Mouse (Mus musculus): ENCODE data around the gene Snrpa1. TPM values are rescaled to one million over a fixed set of nuclear protein-coding genes. Genes with fewer than 3 reads are reported as not detected.
"Not testable (repeated sequence)": the region's sequence is repeated elsewhere in the genome, so short reads cannot be mapped to it uniquely, and the experiment has no call there.

Snrpa1 gene
- polyA plus RNA-seq, 1 experiment from 2014 or later: 145 TPM

- H3K27ac ChIP-seq: no peak overlapping the region
- no peak overlapping the region for H3K4me2 ChIP-seq
- no peak; the same call in 1 of the 2 replicates for ATAC-seq (ENCODE audit: insufficient number of reproducible peaks, low FRiP score, low TSS enrichment, low read depth)
- H3K4me1 ChIP-seq: peaks cover 37% of the 10 kb centered on the region
- no peak overlapping the region for H3K4me3 ChIP-seq
- no peaks in the 10 kb centered on the region for H3K9me3 ChIP-seq
- 0 out of 2 replicates have a peak, but pooled peaks cover 9% of the 10 kb centered on the region for H3K36me3 ChIP-seq
- no peak overlapping the region for H3K9ac ChIP-seq
- peaks cover 14% of the 10 kb centered on the region; the same call in 1 of the 2 replicates for H3K27me3 ChIP-seq
- 48% methylated on average over 17 of the region's 17 CpGs for WGBS
Measured at GRCm38 (mm10) chr7:66046921-66047918, 11.6 kb upstream of the Snrpa1 start.

GRCm38 (mm10) chr7:66047975-66048374 lies 10.8 kb upstream of the Snrpa1 start:
- H3K4me1 ChIP-seq: peaks cover 37% of the 10 kb centered on the region
- no peak overlapping the region for H3K4me3 ChIP-seq
- H3K27me3 ChIP-seq: peaks cover 14% of the 10 kb centered on the region; the same call in 1 of the 2 replicates
- ATAC-seq (ENCODE audit: insufficient number of reproducible peaks, low FRiP score, low TSS enrichment, low read depth): no peak
- no peak overlapping the region for H3K27ac ChIP-seq
- no peaks in the 10 kb centered on the region for H3K9me3 ChIP-seq
- H3K36me3 ChIP-seq: 0 out of 2 replicates have a peak, but pooled peaks cover 9% of the 10 kb centered on the region
- H3K9ac ChIP-seq: no peak overlapping the region
- no peak overlapping the region for H3K4me2 ChIP-seq
- 74% methylated on average over 4 of the region's 4 CpGs for WGBS

- ATAC-seq (ENCODE audit: insufficient number of reproducible peaks, low FRiP score, low TSS enrichment, low read depth): no peak
Measured at GRCm38 (mm10) chr7:66048446-66049230, 10.2 kb upstream of the Snrpa1 start.

GRCm38 (mm10) chr7:66053946-66054483 lies 4.8 kb upstream of the Snrpa1 start:
- Histone ChIP-seq H3K27ac (no peak overlapping the region), H3K36me3 (0 out of 2 replicates have a peak, but pooled peaks cover 8% of the 10 kb centered on the region), H3K9me3 (no peaks in the 10 kb centered on the region), H3K4me2 (no peak overlapping the region), H3K4me1 (no peaks in the 10 kb centered on the region), H3K9ac (no peak overlapping the region), H3K4me3 (no peak overlapping the region), H3K27me3 (0 out of 2 replicates have a peak, but pooled peaks cover 6% of the 10 kb centered on the region)
- no peak for ATAC-seq (ENCODE audit: insufficient number of reproducible peaks, low FRiP score, low TSS enrichment, low read depth)
- 85% methylated on average over 4 of the region's 4 CpGs for WGBS

More at GRCm38 (mm10) chr7:66048446-66049230, 10.2 kb upstream of the Snrpa1 start:
- Histone ChIP-seq H3K4me3 (no peak overlapping the region), H3K9ac (no peak overlapping the region), H3K27me3 (peaks cover 11% of the 10 kb centered on the region; the same call in 1 of the 2 replicates), H3K9me3 (no peaks in the 10 kb centered on the region), H3K36me3 (0 out of 2 replicates have a peak, but pooled peaks cover 9% of the 10 kb centered on the region), H3K4me1 (peaks cover 34% of the 10 kb centered on the region), H3K27ac (no peak overlapping the region), H3K4me2 (no peak overlapping the region)
- WGBS: 83% methylated on average over 12 of the region's 12 CpGs

GRCm38 (mm10) chr7:66055356-66055755 lies 3.4 kb upstream of the Snrpa1 start:
- not testable (repeated sequence) for H3K9ac ChIP-seq; H3K9me3 ChIP-seq; H3K4me2 ChIP-seq; H3K27me3 ChIP-seq; H3K4me1 ChIP-seq; H3K4me3 ChIP-seq; ATAC-seq (ENCODE audit: insufficient number of reproducible peaks, low FRiP score, low TSS enrichment, low read depth); H3K27ac ChIP-seq; H3K36me3 ChIP-seq
- WGBS: 4% methylated on average over 2 of the region's 2 CpGs

- H3K36me3 ChIP-seq: peaks cover 20% of the 10 kb centered on the region
- under 1% methylated on average over 64 of the region's 64 CpGs for WGBS
- H3K27ac ChIP-seq: peak overlapping the region; percentile 83
- H3K27me3 ChIP-seq: no peaks in the 10 kb centered on the region
- H3K9ac ChIP-seq: peak overlapping the region; percentile 92
- H3K4me3 ChIP-seq: peak overlapping the region; percentile 96
- H3K4me1 ChIP-seq: peaks cover 15% of the 10 kb centered on the region
- H3K4me2 ChIP-seq: peak overlapping the region; percentile 84
- ATAC-seq (ENCODE audit: insufficient number of reproducible peaks, low FRiP score, low TSS enrichment, low read depth): peak; percentile 85
- H3K9me3 ChIP-seq: no peaks in the 10 kb centered on the region
Measured at GRCm38 (mm10) chr7:66060066-66060956, 1.5 kb downstream of the Snrpa1 start.

GRCm38 (mm10) chr7:66061057-66061456 lies 2.3 kb downstream of the Snrpa1 start:
- Histone ChIP-seq H3K4me2 (peak overlapping the region; percentile 84), H3K4me1 (peaks cover 15% of the 10 kb centered on the region), H3K4me3 (peak overlapping the region; percentile 96), H3K36me3 (peaks cover 24% of the 10 kb centered on the region), H3K27ac (no peak overlapping the region), H3K9ac (peak overlapping the region; percentile 92), H3K27me3 (no peaks in the 10 kb centered on the region), H3K9me3 (no peaks in the 10 kb centered on the region)
- ATAC-seq (ENCODE audit: insufficient number of reproducible peaks, low FRiP score, low TSS enrichment, low read depth): no peak
- WGBS: under 1% methylated on average over 14 of the region's 14 CpGs

- ATAC-seq (ENCODE audit: insufficient number of reproducible peaks, low FRiP score, low TSS enrichment, low read depth): no peak
- WGBS: 32% methylated on average over 2 of the region's 2 CpGs
Measured at GRCm38 (mm10) chr7:66076411-66076810, 17.6 kb downstream of the Snrpa1 start.

GRCm38 (mm10) chr7:66079364-66080230 lies 20.8 kb downstream of the Snrpa1 start, which contains the start of gene Selenos:
TSS of gene Selenos (plus strand) at chr7:66079649.
- peaks cover 25% of the 10 kb centered on the region for H3K4me1 ChIP-seq

More at GRCm38 (mm10) chr7:66076411-66076810, 17.6 kb downstream of the Snrpa1 start:
- no peak overlapping the region for H3K4me2 ChIP-seq
- H3K36me3 ChIP-seq: peaks cover 56% of the 10 kb centered on the region
- H3K4me1 ChIP-seq: peaks cover 20% of the 10 kb centered on the region
- H3K9me3 ChIP-seq: no peaks in the 10 kb centered on the region
- no peak overlapping the region for H3K4me3 ChIP-seq
- no peak overlapping the region for H3K9ac ChIP-seq
- no peak overlapping the region for H3K27ac ChIP-seq
- H3K27me3 ChIP-seq: no peaks in the 10 kb centered on the region

GRCm38 (mm10) chr7:66080231-66080613 lies 21.4 kb downstream of the Snrpa1 start:
- no peak for ATAC-seq (ENCODE audit: insufficient number of reproducible peaks, low FRiP score, low TSS enrichment, low read depth)
- peak overlapping the region; percentile 88 for H3K4me3 ChIP-seq
- peak overlapping the region; percentile 78 for H3K9ac ChIP-seq
- H3K4me2 ChIP-seq: peak overlapping the region; percentile 63
- H3K9me3 ChIP-seq: no peaks in the 10 kb centered on the region
- WGBS: 18% methylated on average over 5 of the region's 5 CpGs
- peaks cover 25% of the 10 kb centered on the region for H3K4me1 ChIP-seq
- no peaks in the 10 kb centered on the region for H3K27me3 ChIP-seq
- H3K27ac ChIP-seq: peak overlapping the region; percentile 89; the same call in 1 of the 2 replicates
- H3K36me3 ChIP-seq: peaks cover 46% of the 10 kb centered on the region

More at GRCm38 (mm10) chr7:66079364-66080230, 20.8 kb downstream of the Snrpa1 start, which contains the start of gene Selenos:
- H3K27ac ChIP-seq: peak within 1 kb of the TSS; percentile 89
- H3K4me2 ChIP-seq: peak within 1 kb of the TSS; percentile 63
- H3K36me3 ChIP-seq: peaks cover 48% of the 10 kb centered on the region
- WGBS: under 1% methylated on average over 62 of the region's 65 CpGs
- H3K9ac ChIP-seq: peak within 1 kb of the TSS; percentile 78
- no peaks in the 10 kb centered on the region for H3K27me3 ChIP-seq
- H3K9me3 ChIP-seq: no peaks in the 10 kb centered on the region
- peak; percentile 98 for ATAC-seq (ENCODE audit: insufficient number of reproducible peaks, low FRiP score, low TSS enrichment, low read depth)
- peak within 1 kb of the TSS; percentile 88 for H3K4me3 ChIP-seq
